Mouse (Mus musculus): ENCODE measurements at regions not wholly inside any gene's neighbourhood (a gene's known extent, or its start where the extent isn't known, plus 50 kb on each side); places are given as distances from the start of the nearest gene placed in this dataset.

- TF ChIP-seq EP300 (IDR thresholded peaks at IDR 0.05; ENCODE audit: low read depth in 1 of 2, low read length in 2 of 2) (no peak), MAX (IDR thresholded peaks at IDR 0.05; ENCODE audit: low read length) (no peak), E2F4 (IDR thresholded peaks at IDR 0.05; ENCODE audit: borderline replicate concordance, low read depth, low read length) (no peak), MYC (IDR thresholded peaks at IDR 0.05; ENCODE audit: low read depth, low read length) (no peak), USF2 (IDR thresholded peaks at IDR 0.05; ENCODE audit: borderline replicate concordance in 1 of 2, insufficient read depth in 1 of 2, low read depth in 1 of 2, low read length in 2 of 2) (no peak), MYB (IDR thresholded peaks at IDR 0.05; ENCODE audit: low read depth, low read length) (no peak), TBP (IDR thresholded peaks at IDR 0.05; ENCODE audit: low read depth, low read length) (no peak), POLR2AphosphoS2 (IDR thresholded peaks at IDR 0.05; ENCODE audit: low read length) (no peak), UBTF (IDR thresholded peaks at IDR 0.05; ENCODE audit: borderline replicate concordance, insufficient read depth, low read depth, low read length) (no peak), CHD2 (IDR thresholded peaks at IDR 0.05; ENCODE audit: low read length) (no peak), CHD1 (IDR thresholded peaks at IDR 0.05; ENCODE audit: low read depth, low read length) (no peak), SMC3 (IDR thresholded peaks at IDR 0.05; ENCODE audit: low read depth, low read length) (no peak), BHLHE40 (IDR thresholded peaks at IDR 0.05; ENCODE audit: borderline replicate concordance, low read depth, low read length) (no peak), GABPA (IDR thresholded peaks at IDR 0.05; ENCODE audit: low read depth, low read length) (no peak), MEF2A (IDR thresholded peaks at IDR 0.05; ENCODE audit: extremely low read depth, insufficient replicate concordance, low read depth, low read length, poor library complexity, severe bottlenecking) (no peak), NRF1 (IDR thresholded peaks at IDR 0.05; ENCODE audit: insufficient read depth, low read depth, low read length, poor library complexity, severe bottlenecking) (no peak), HCFC1 (IDR thresholded peaks at IDR 0.05; ENCODE audit: low read depth, low read length) (no peak), CTCF (IDR thresholded peaks at IDR 0.05 in 2 of 3, conservative IDR thresholded peaks at IDR 0.05 in 1 of 3; ENCODE audit: control insufficient read depth in 1 of 3, insufficient read depth in 1 of 3, low read depth in 2 of 3, low read length in 3 of 3, poor library complexity in 1 of 3, severe bottlenecking in 1 of 3) (no peak), POLR2AphosphoS5 (IDR thresholded peaks at IDR 0.05; ENCODE audit: borderline replicate concordance, low read depth, low read length) (no peak), USF1 (IDR thresholded peaks at IDR 0.05; ENCODE audit: low read depth, low read length) (no peak)
- no peak overlapping the region for H3K27ac ChIP-seq (ENCODE audit: control insufficient read depth, low read depth, low read length)
- no peaks in the 10 kb centered on the region for H3K9me3 ChIP-seq (replicated peaks; ENCODE audit: insufficient read depth, low read length)
- no peak overlapping the region for H3K9ac ChIP-seq (ENCODE audit: control insufficient read depth, low read depth, low read length, poor library complexity, severe bottlenecking)
- no peaks in the 10 kb centered on the region for H3K79me2 ChIP-seq (ENCODE audit: control insufficient read depth, insufficient read depth, low read length, poor library complexity)
- H3K27me3 ChIP-seq (ENCODE audit: control insufficient read depth in 1 of 2, insufficient read depth in 2 of 2, low read length in 2 of 2) = no peaks in the 10 kb centered on the region
- no peaks in the 10 kb centered on the region for H3K36me3 ChIP-seq (ENCODE audit: control insufficient read depth in 1 of 2, insufficient read depth in 2 of 2, low read length in 2 of 2)
- no peak for DNase-seq (ENCODE audit: low read depth, low spot score)
- H3K4me1 ChIP-seq (ENCODE audit: control insufficient read depth in 1 of 2, insufficient read depth in 2 of 2, low read length in 2 of 2) = no peaks in the 10 kb centered on the region
- H3K4me3 ChIP-seq (ENCODE audit: control insufficient read depth in 1 of 2, insufficient read depth in 1 of 2, low read depth in 2 of 2, low read length in 2 of 2) = no peak overlapping the region
Observed at GRCm38 (mm10) chr9:91227673-91228440, 134.4 kb upstream of the Zic4 start.

All from MEL (cell line).